Mouse (Mus musculus) limb, embryonic 13.5 days (tissue): Measurements from ENCODE around the gene Mpped2. TPM values are rescaled to one million over a fixed set of nuclear protein-coding genes. Genes with fewer than 3 reads are reported as not detected.

Source experiments
- ATAC-seq: fragments of 200-750 bp; cut with Nextera tagmentation; 2 replicates; pipeline ENCODE4 v1.8.0; 2017; ENCODE audit warnings: low read depth, moderate number of reproducible peaks, moderate TSS enrichment; ENCODE audit not compliant: low FRiP score
- H3K27ac ChIP-seq: fragments of 300-500 bp; sonication (generic); 2 replicates; pipeline ENCODE4 v1.5.1; 2015; ENCODE audit warnings: inconsistent platforms, mild to moderate bottlenecking, moderate library complexity
- H3K27me3 ChIP-seq: fragments of 300-500 bp; sonication (generic); 2 replicates; pipeline ENCODE4 v1.6.1; 2015; ENCODE audit warnings: mild to moderate bottlenecking, inconsistent platforms
- H3K36me3 ChIP-seq: fragments of 300-500 bp; sonication (generic); 2 replicates; pipeline ENCODE4 v1.6.1; 2015; ENCODE audit warnings: inconsistent platforms, mild to moderate bottlenecking, moderate library complexity
- H3K4me1 ChIP-seq: fragments of 300-500 bp; sonication (generic); 2 replicates; pipeline ENCODE4 v1.6.1; 2015; ENCODE audit warnings: inconsistent platforms
- H3K4me2 ChIP-seq: fragments of 300-500 bp; sonication (generic); replicated peaks from 2 replicates; pipeline ENCODE4 v1.6.1; 2015; ENCODE audit warnings: inconsistent platforms, mild to moderate bottlenecking, moderate library complexity
- H3K4me3 ChIP-seq: fragments of 300-500 bp; sonication (generic); 2 replicates; pipeline ENCODE4 v1.5.1; 2015; ENCODE audit warnings: moderate library complexity, mild to moderate bottlenecking, inconsistent platforms
- H3K9ac ChIP-seq: fragments of 300-500 bp; sonication (generic); 2 replicates; pipeline ENCODE4 v1.6.1; 2015; ENCODE audit warnings: mild to moderate bottlenecking, inconsistent platforms
- H3K9me3 ChIP-seq: fragments of 300-500 bp; sonication (generic); 2 replicates; pipeline ENCODE4 v1.6.1; 2016; ENCODE audit warnings: inconsistent platforms
- WGBS: fragments of 180-500 bp; shearing (Covaris S2); methylation state at CpG from one replicate; pipeline ENCODE4 v1.1.7; 2015; 5-methylcytosine and 5-hydroxymethylcytosine counted together
- polyA plus RNA-seq: library from polyadenylated mRNA; unstranded; fragments of >200 nt; fragmentation: Nextera tagmentation; extraction: Ambion mirVana; gene quantifications from 2 replicates; pipeline ENCODE4 v1.2.1, GENCODE M21; 2015

Mpped2 gene
- polyA plus RNA-seq, 1 experiment from 2014 or later = 130 TPM

DNA sequence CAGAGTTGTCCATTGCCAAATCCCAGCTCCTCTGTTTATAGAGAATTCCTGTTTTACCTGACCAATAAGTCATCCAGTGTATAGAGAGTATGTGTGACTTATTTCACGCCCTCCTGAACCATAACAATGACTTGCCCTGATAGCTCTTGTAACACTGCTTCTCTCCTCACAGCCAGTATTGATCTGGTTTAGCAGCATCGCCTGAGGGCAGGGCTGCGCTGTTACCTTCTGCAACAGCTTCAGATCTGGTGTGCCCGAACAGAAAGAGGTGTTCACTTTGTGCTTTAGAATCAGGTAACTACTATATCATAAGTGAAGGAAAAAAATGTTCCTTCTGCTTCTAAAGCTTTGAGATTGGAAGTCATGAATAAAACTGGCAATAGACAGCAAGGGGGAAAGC, 133.7 kb downstream of the Mpped2 start:
- Histone ChIP-seq H3K9me3 (no peaks in the 10 kb centered on the region), H3K27ac (no peak overlapping the region), H3K4me2 (no peak overlapping the region), H3K4me1 (peaks cover 31% of the 10 kb centered on the region), H3K27me3 (no peaks in the 10 kb centered on the region), H3K9ac (no peak overlapping the region), H3K4me3 (no peak overlapping the region), H3K36me3 (0 out of 2 replicates have a peak, but pooled peaks cover 3% of the 10 kb centered on the region)
- 91% methylated on average over 4 of the region's 4 CpGs for WGBS
- no peak for ATAC-seq

DNA sequence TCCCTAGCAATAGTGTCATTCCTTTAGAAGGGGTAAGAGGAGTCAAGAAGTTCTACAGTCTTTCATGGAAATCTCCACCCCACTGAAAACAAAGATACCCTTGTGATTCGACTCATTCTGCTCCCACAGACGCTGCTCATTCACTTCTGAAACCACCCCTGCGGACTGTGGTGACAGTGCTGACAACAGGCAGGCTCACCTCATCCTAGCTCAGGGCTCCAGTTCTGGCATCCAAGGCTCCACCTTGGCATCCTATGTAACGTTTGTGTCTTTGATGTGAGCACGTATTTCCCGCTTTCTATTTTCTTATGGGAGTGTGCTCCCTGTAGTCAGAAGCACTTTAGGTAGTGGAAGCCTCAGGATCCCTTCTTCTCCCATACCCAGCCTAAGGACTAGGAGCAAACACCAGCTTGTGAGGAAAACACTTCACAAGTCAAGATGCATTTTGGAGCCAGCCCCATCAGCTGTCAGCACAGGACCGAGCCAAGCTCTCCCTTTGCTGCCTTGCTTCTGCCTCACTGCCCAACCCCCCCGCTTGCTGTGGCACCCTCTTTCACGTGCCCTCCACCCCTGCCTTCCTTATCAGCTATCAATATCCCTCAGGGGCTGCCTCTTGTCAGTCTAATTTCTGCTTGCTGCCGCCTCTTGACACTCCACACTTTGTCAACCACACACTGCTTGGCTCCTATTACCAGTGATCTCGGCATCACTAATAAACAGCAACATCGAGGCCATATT, 135.7 kb downstream of the Mpped2 start:
- Histone ChIP-seq H3K4me2 (no peak overlapping the region), H3K4me1 (peaks cover 28% of the 10 kb centered on the region), H3K9ac (no peak overlapping the region), H3K27ac (no peak overlapping the region), H3K27me3 (no peaks in the 10 kb centered on the region), H3K4me3 (no peak overlapping the region), H3K9me3 (no peaks in the 10 kb centered on the region), H3K36me3 (0 out of 2 replicates have a peak, but pooled peaks cover 3% of the 10 kb centered on the region)
- ATAC-seq = no peak
- WGBS = 44% methylated on average over 12 of the region's 12 CpGs

DNA sequence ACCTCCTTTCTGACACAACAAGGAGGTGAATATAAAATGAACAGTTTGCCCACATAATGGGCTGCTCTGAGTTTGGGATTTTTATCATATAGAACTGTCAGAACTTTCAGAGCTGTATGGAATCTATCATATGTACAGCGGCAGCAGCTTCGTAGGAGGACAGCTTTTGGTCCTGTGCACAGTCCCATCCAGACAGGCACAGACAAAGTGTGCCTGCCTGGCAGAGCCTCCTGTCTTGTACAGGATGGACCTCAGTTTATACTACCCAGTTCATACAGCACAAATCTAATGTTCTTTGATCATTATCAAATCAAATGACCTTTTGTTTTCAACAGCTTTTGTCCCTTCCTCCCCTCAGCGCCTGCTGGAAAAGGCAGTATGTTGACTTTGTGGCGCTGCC, 136.4 kb downstream of the Mpped2 start:
- Histone ChIP-seq H3K4me1 (peaks cover 28% of the 10 kb centered on the region), H3K27ac (no peak overlapping the region), H3K36me3 (0 out of 2 replicates have a peak, but pooled peaks cover 3% of the 10 kb centered on the region), H3K9me3 (no peaks in the 10 kb centered on the region), H3K27me3 (no peaks in the 10 kb centered on the region), H3K4me2 (no peak overlapping the region), H3K4me3 (no peak overlapping the region), H3K9ac (no peak overlapping the region)
- WGBS = 52% methylated on average over 4 of the region's 4 CpGs
- no peak for ATAC-seq

DNA sequence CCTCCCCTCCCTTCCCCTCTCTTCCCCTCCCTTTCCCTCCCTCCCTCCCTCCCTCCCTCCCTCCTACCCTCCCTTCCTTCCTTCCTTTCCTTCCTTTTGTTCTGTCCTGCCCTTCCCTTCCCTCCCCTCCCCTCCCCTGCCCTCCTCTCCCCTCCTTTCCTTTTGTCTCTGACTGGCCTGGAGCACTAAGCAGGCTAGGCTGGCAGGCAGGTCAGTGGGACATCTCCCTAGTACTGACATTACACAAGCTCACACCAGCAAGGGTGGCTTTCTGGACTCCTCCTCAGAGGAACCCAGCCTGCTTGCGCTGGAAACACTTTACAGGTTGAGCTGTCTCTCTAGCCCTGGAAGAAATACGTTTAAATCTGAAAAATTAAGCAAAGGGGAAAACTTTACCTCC, 139.5 kb downstream of the Mpped2 start:
- no peak overlapping the region for H3K4me3 ChIP-seq
- H3K36me3 ChIP-seq = no peaks in the 10 kb centered on the region
- H3K9ac ChIP-seq = no peak overlapping the region
- WGBS = 50% methylated on average over 2 of the region's 2 CpGs
- ATAC-seq = no peak
- no peaks in the 10 kb centered on the region for H3K9me3 ChIP-seq
- H3K4me2 ChIP-seq = no peak overlapping the region
- H3K27me3 ChIP-seq = no peaks in the 10 kb centered on the region
- no peak overlapping the region for H3K27ac ChIP-seq
- H3K4me1 ChIP-seq = peaks cover 48% of the 10 kb centered on the region

DNA sequence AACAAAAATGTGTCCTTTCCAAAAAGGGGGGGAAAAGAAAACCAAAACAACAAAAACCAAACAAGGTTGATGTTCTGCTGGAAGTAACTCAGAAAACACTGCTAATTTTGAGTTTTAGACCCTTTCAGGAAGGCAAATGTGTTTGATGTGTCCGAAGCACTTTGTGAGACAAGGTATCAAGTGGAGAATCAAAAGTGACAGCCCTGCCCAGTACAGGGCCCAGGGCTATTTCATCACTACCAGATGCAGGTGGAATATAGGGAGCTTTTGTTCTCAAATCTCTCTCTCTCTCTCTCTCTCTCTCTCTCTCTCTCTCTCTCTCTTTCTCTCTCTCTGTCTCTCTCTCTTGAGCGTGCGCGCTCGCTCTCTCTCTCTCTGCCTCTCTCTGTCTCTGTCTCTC, 140.1 kb downstream of the Mpped2 start:
- 77% methylated on average over 5 of the region's 5 CpGs for WGBS
- no peak overlapping the region for H3K4me3 ChIP-seq
- peaks cover 53% of the 10 kb centered on the region for H3K4me1 ChIP-seq
- no peaks in the 10 kb centered on the region for H3K36me3 ChIP-seq
- no peak overlapping the region for H3K27ac ChIP-seq
- no peaks in the 10 kb centered on the region for H3K27me3 ChIP-seq
- no peaks in the 10 kb centered on the region for H3K9me3 ChIP-seq
- no peak for ATAC-seq
- no peak overlapping the region for H3K9ac ChIP-seq
- no peak overlapping the region for H3K4me2 ChIP-seq

DNA sequence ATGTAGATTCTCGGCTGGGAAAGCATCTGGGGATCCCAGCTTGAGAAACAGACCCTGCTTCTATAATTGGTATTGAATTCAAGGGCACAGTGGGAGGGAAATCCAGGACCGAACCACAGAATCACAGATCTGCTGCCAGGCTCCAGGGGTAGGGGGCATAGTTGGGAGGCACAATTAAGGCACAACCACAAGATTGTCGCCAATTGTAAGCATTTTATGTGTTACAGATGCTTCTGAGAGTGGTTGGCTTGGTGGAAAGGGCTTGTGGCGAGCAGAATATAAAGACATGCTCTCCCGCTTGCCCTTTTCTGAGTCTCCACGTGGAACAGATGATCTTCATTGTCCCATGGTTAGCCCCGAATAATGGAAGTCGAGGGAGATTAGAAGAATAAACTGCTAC, 142.3 kb downstream of the Mpped2 start:
- no peak for ATAC-seq
- Histone ChIP-seq H3K27ac (no peak overlapping the region), H3K36me3 (no peaks in the 10 kb centered on the region; the same call in 1 of the 2 replicates), H3K9ac (no peak overlapping the region), H3K27me3 (no peaks in the 10 kb centered on the region), H3K4me3 (no peak overlapping the region), H3K4me2 (no peak overlapping the region), H3K4me1 (peaks cover 46% of the 10 kb centered on the region), H3K9me3 (no peaks in the 10 kb centered on the region)
- 36% methylated on average over 8 of the region's 8 CpGs for WGBS

DNA sequence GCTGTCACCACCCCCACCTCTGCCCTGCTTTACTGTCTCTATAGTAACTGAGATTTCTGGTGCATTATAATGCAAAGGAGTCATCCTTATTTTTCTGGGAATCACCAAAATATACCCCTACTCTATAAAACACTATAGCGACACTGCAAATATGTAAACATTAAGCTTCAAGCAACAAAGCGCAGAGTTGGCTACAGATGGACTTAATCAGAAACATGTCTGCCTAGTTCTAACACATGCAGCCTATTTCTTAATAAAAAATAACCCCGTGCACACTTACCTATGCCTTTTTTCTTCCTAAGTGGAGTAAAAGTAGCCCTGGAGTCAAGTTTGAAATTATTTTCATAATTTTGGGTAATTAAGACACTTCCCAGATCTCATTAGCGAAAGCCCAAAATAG, 144.2 kb downstream of the Mpped2 start:
- peaks cover 56% of the 10 kb centered on the region for H3K4me1 ChIP-seq
- WGBS = 32% methylated on average over 4 of the region's 4 CpGs
- 0 out of 2 replicates have a peak overlapping the region, but pooled peaks have one; percentile 52 for H3K27ac ChIP-seq
- H3K27me3 ChIP-seq = no peaks in the 10 kb centered on the region
- no peak overlapping the region for H3K4me3 ChIP-seq
- H3K9ac ChIP-seq = no peak overlapping the region
- 0 out of 2 replicates have a peak, but pooled peaks have one; percentile 33 for ATAC-seq
- H3K4me2 ChIP-seq = no peak overlapping the region
- no peaks in the 10 kb centered on the region for H3K9me3 ChIP-seq
- no peaks in the 10 kb centered on the region; the same call in 1 of the 2 replicates for H3K36me3 ChIP-seq

DNA sequence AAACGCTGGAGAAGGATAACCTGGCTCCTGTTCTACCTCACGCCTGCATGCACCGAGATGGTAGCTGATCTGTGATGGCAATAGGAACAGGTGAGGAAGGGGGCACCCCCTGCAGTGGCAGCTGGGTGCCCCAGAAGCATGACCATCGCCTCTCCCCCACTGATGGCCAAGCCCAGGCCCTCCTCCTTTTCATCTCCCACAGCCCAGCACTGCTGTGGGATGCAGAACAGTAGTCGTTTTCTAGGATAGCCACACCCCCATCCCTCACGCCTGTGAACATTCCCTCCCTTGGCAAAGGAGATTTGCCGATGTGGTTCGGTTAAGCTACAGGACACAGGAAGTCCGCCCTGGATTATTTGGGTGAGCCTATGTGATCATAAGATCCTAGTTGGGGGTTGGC, 151.1 kb downstream of the Mpped2 start:
- H3K4me2 ChIP-seq = no peak overlapping the region
- no peaks in the 10 kb centered on the region for H3K27me3 ChIP-seq
- H3K4me1 ChIP-seq = peaks cover 55% of the 10 kb centered on the region
- no peaks in the 10 kb centered on the region; the same call in 1 of the 2 replicates for H3K36me3 ChIP-seq
- no peak overlapping the region for H3K9ac ChIP-seq
- 65% methylated on average over 9 of the region's 9 CpGs for WGBS
- ATAC-seq = no peak
- no peaks in the 10 kb centered on the region for H3K9me3 ChIP-seq
- H3K4me3 ChIP-seq = no peak overlapping the region
- peak overlapping the region; percentile 22; the same call in 1 of the 2 replicates for H3K27ac ChIP-seq

DNA sequence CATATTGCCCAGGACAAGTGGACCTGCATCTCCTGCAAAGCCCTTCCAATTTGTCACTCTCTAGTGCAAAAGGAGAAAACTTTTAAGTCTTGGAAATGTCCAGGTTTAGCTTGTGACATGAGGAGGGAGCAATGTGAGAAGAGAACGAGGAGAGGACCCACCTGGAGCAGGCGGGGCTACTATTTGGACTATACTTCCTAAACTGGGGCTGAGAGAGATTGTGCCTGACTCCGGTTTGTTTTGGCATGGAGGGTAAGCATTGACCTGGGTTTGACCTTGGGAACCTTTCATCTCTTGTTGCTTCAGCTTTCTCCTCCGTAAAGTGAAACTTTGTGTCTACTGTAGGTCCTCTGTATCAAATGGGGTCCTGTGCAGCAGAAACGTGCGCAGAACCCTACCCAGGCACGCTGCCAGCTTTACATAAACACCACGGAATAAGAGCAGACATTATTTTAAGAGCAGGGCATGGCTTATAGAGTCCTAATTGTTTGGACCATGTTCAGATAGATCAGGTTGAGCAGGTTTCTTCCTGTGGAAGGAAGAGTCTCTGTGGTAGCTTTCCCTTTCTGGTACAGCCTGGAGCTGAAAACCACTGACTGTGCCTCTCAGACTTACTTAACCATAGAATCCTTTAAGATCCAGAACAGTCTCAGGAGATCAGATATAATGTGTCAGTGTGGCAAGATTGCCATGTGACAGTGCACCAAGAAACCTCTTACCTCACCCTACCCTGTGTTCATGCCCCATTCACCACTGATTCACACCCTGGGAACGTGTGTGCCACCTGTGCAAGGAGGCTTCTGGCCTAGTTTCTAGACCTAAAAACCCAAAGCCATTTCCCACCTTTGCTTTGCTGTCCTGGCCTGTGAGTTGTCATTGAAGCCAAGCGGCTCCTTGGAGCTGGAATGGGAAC, 152.0 kb downstream of the Mpped2 start:
- Histone ChIP-seq H3K27me3 (no peaks in the 10 kb centered on the region), H3K4me2 (peak overlapping the region; percentile 34), H3K9me3 (no peaks in the 10 kb centered on the region), H3K9ac (no peak overlapping the region), H3K4me3 (no peak overlapping the region), H3K27ac (peak overlapping the region; percentile 59), H3K4me1 (peaks cover 54% of the 10 kb centered on the region), H3K36me3 (no peaks in the 10 kb centered on the region)
- 39% methylated on average over 10 of the region's 10 CpGs for WGBS
- ATAC-seq = peak; percentile 55

DNA sequence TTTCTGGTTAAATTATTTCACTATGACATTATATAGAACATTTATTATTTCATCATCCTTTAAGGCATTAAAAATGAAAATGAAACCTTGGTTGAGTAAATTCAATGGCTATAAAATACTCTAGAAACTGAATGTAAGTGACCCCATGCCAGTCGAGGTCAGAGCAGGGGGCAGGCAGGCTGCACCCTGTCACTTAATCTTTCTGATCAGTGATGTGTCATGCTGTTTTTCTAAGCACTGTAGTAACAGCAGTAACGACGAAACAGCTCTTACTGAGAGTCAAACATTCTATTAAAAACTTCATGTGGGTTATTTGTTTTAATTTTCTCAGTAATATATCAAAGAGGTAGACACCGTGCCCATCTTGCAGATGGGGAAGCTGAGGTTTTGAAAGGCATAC, 153.4 kb downstream of the Mpped2 start:
- Histone ChIP-seq H3K4me3 (no peak overlapping the region), H3K9me3 (no peaks in the 10 kb centered on the region), H3K27me3 (no peaks in the 10 kb centered on the region), H3K4me1 (peaks cover 44% of the 10 kb centered on the region), H3K4me2 (no peak overlapping the region), H3K27ac (no peak overlapping the region), H3K36me3 (no peaks in the 10 kb centered on the region), H3K9ac (no peak overlapping the region)
- no peak for ATAC-seq
- whole genome bisulfite sequencing = 37% methylated on average over 4 of the region's 4 CpGs

DNA sequence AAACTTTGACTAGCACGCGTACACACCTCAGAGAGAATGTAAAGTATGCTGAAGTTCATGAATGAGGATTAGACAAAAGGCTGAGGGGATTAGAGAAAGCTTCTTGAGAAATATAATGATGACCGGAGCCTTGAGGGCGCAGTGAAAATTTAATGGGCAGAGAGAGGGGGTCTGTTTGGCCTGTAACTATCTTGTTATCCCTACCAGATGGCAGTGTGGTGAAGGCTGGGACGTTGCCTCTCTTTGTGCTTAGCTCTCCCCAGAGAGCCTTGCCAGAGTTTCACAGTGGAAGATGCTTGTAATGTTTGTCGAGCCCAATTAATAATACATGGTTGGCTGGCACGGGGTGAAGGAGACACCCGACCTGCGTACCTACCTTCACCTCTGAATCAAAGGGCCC, 156.3 kb downstream of the Mpped2 start:
- H3K36me3 ChIP-seq = no peaks in the 10 kb centered on the region
- H3K4me3 ChIP-seq = no peak overlapping the region
- peaks cover 38% of the 10 kb centered on the region for H3K4me1 ChIP-seq
- H3K27me3 ChIP-seq = 0 out of 2 replicates have a peak, but pooled peaks cover 3% of the 10 kb centered on the region
- 34% methylated on average over 9 of the region's 9 CpGs for WGBS
- ATAC-seq = no peak
- no peak overlapping the region for H3K9ac ChIP-seq
- H3K4me2 ChIP-seq = no peak overlapping the region
- no peaks in the 10 kb centered on the region for H3K9me3 ChIP-seq
- H3K27ac ChIP-seq = no peak overlapping the region

DNA sequence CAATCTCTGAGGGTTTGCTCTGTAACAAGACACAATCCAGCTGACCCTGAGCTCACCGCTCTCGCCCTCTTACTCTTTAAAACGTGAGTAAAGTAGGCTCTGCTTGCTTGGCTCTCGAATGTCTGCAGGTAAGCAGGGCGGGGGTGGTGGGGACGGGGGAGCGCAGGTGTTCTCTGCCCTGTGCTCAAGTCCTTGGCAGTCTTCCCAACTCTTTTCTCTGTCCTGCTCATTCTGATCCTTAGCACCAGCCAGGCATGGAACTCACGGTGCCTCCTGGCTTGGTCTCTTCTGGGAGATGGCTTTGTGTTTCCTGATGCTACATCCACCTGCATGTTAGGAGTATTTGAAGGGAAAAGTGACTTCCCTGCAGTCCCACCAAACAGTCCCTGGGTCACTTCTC, 158.4 kb downstream of the Mpped2 start:
- H3K27me3 ChIP-seq = 0 out of 2 replicates have a peak, but pooled peaks cover 3% of the 10 kb centered on the region
- 79% methylated on average over 8 of the region's 8 CpGs for WGBS
- H3K4me2 ChIP-seq = no peak overlapping the region
- ATAC-seq = no peak
- H3K9ac ChIP-seq = no peak overlapping the region
- no peak overlapping the region for H3K4me3 ChIP-seq
- no peaks in the 10 kb centered on the region for H3K9me3 ChIP-seq
- no peaks in the 10 kb centered on the region for H3K36me3 ChIP-seq
- H3K4me1 ChIP-seq = peaks cover 45% of the 10 kb centered on the region
- no peak overlapping the region for H3K27ac ChIP-seq
